Mouse (Mus musculus) intestine, embryonic 16.5 days (tissue): ENCODE results near the gene Ppid. TPM values are rescaled to one million over a fixed set of nuclear protein-coding genes. Genes with fewer than 3 reads are reported as not detected.

Source experiments
- ATAC-seq: fragments of 200-750 bp; cut with Nextera tagmentation; 2 replicates; pipeline ENCODE4 v1.8.0; 2017; ENCODE audit warnings: moderate TSS enrichment, moderate library complexity
- H3K27ac ChIP-seq: fragments of 300-500 bp; sonication (generic); 2 replicates; pipeline ENCODE4 v1.5.1; 2014; ENCODE audit warnings: mild to moderate bottlenecking, low read length
- H3K27me3 ChIP-seq: fragments of 300-500 bp; sonication (generic); replicated peaks from 2 replicates; pipeline ENCODE4 v1.6.1; 2014; ENCODE audit warnings: low read length, control low read depth, mixed read lengths; ENCODE audit not compliant: control insufficient read depth, insufficient read depth
- H3K36me3 ChIP-seq: fragments of 300-500 bp; sonication (generic); 2 replicates; pipeline ENCODE4 v1.6.1; 2014; ENCODE audit warnings: low read length, control low read depth; ENCODE audit not compliant: control insufficient read depth, insufficient read depth
- H3K4me1 ChIP-seq: fragments of 300-500 bp; sonication (generic); 2 replicates; pipeline ENCODE4 v1.6.1; 2014; ENCODE audit warnings: low read length, control low read depth, mixed read lengths; ENCODE audit not compliant: control insufficient read depth, insufficient read depth
- H3K4me2 ChIP-seq: fragments of 300-500 bp; sonication (generic); 2 replicates; pipeline ENCODE4 v1.6.1; 2014; ENCODE audit warnings: low read depth, low read length, control low read depth
- H3K4me3 ChIP-seq: fragments of 300-500 bp; sonication (generic); 2 replicates; pipeline ENCODE4 v1.5.1; 2014; ENCODE audit warnings: mild to moderate bottlenecking, low read length
- H3K9ac ChIP-seq: fragments of 300-500 bp; sonication (generic); 2 replicates; pipeline ENCODE4 v1.6.1; 2014; ENCODE audit warnings: low read depth, low read length
- H3K9me3 ChIP-seq: fragments of 300-500 bp; sonication (generic); 2 replicates; pipeline ENCODE4 v1.6.1; 2016; ENCODE audit warnings: low read length, control low read depth; ENCODE audit not compliant: control insufficient read depth
- WGBS: fragments of 180-500 bp; shearing (Covaris S2); extraction: QIAGEN DNeasy Blood & Tissue Kit; methylation state at CpG from one replicate; pipeline ENCODE4 v1.1.7; 2014; 5-methylcytosine and 5-hydroxymethylcytosine counted together
- polyA plus RNA-seq: library from polyadenylated mRNA; unstranded; fragments of >200 nt; fragmentation: Nextera tagmentation; extraction: Ambion mirVana; gene quantifications from 2 replicates; pipeline ENCODE4 v1.2.1, GENCODE M21; 2015

Gene Ppid
- polyA plus RNA-seq, 1 experiment from 2014 or later: 142 TPM

DNA sequence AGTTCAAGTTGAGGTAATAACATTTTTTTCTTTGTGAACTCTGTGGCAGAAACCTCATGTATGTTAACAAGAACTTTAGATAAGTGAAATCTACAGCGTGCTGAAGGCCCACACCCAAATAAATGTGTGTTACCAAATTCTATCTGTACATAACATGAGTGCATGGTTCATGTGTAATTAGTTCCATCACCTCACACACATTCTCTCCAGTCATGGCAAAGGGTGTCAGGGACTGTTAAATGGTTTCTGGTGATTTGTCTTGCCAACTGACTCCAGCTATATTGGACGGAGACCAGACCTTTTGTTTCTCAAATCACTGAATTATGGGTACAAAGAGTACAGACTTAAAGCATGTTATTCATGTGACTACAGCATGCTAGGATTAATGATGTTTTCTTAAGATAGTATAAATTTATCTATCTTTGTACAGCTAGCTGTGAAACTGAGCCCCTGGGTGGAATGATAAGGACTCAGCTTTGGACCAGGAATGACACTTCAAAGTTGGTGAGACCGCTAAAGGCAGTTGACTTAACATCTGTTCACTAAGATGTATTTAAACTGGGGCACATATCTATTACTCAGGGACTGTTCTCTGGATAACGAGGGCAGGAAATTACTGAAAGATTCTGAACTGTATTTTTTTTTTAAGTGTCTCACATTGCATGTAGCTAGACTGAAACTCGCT, 11.1 kb upstream of the Ppid start:
- H3K4me2 ChIP-seq: no peak overlapping the region
- no peak overlapping the region for H3K27ac ChIP-seq
- H3K9ac ChIP-seq: no peak overlapping the region
- peak; percentile 49 for ATAC-seq
- H3K4me1 ChIP-seq: no peaks in the 10 kb centered on the region
- H3K36me3 ChIP-seq: no peaks in the 10 kb centered on the region
- H3K4me3 ChIP-seq: no peak overlapping the region
- WGBS: 57% methylated on average over 5 of the region's 5 CpGs
- H3K9me3 ChIP-seq: no peaks in the 10 kb centered on the region
- no peaks in the 10 kb centered on the region for H3K27me3 ChIP-seq

DNA sequence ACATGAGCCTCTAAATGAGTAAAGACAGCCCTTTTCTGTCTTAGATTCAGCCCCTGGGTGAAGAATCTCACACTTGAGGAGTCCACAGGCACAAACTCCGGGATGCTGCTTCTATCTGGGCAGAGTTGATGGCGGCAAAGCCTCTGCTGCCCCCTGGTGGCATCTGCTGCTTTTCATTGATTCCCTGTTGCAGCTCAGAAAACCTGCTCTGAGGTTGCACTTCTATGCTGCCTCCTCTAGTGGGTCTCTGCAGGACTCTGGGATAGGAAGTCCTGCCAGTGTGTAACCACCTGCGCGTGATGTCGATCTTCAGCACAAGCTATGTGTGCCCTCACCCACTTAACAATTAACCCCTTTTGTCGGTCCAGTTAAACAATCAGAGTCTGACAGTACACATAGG, 4.3 kb upstream of the Ppid start:
- H3K4me2 ChIP-seq: 0 out of 2 replicates have a peak overlapping the region, but pooled peaks have one; percentile 24
- no peak overlapping the region for H3K4me3 ChIP-seq
- H3K27me3 ChIP-seq: no peaks in the 10 kb centered on the region
- H3K9me3 ChIP-seq: no peaks in the 10 kb centered on the region
- ATAC-seq: peak; percentile 74
- H3K9ac ChIP-seq: no peak overlapping the region
- no peaks in the 10 kb centered on the region for H3K4me1 ChIP-seq
- no peak overlapping the region for H3K27ac ChIP-seq
- WGBS: 5% methylated on average over 6 of the region's 6 CpGs
- no peaks in the 10 kb centered on the region for H3K36me3 ChIP-seq

DNA sequence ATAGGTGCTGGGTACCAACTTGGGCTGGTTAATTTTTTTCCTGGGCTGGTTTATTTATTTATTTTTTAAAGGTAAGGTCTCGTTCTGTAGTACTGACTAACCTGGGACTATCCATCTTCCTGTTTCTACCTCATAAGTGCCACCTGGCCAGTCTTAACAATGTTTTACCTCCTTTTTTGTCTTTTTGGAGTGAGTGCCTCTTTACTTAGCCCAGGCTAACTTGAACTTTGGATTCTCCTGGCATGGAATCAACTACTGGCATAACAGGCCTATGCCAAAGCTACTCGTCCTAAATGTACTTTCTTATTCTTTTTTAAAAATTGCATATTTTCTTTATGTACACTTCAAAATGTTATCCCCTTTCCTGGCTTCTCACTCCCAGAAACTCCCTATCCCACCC, 1.5 kb upstream of the Ppid start:
- H3K9me3 ChIP-seq: no peaks in the 10 kb centered on the region
- H3K36me3 ChIP-seq: no peaks in the 10 kb centered on the region
- no peak for ATAC-seq
- no peak overlapping the region for H3K4me2 ChIP-seq
- 0 out of 2 replicates have a peak, but pooled peaks cover 3% of the 10 kb centered on the region for H3K4me1 ChIP-seq
- H3K27ac ChIP-seq: no peak overlapping the region
- WGBS: 72% methylated on average over 2 of the region's 2 CpGs
- no peaks in the 10 kb centered on the region for H3K27me3 ChIP-seq
- no peak overlapping the region for H3K9ac ChIP-seq
- no peak overlapping the region for H3K4me3 ChIP-seq

DNA sequence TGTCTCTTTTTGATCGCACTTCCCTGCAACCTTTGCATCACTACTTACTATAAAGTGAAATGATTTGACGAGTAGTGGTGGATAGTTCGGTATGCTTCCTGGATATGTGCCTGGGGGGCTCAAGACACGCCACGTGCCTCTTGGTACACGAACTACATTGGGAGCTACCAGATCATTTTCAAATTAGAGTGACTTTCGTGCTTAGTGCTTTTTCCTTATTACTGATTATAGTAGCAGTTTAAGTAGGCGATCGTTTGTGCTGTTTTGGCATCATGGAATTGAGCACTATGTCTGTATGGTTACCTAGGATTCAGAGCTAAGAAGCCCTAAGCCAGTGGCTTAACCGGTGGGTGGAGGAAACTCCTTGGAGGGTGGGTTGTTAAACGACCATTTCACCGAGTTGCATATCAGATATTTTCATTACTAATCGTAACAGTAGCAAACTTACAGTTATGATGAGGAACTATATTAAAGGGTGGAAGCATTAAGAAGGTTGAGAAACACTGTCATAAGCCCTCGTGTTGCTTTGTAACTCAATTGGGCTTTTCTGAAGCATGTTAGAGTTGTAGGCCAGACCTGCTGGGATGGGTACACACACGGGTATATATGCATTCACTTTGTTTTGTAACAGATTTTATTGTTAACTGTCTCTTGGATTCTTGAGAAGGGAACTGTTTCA, 790 bp downstream of the Ppid start:
- peak overlapping the region; percentile 90 for H3K9ac ChIP-seq
- WGBS: 3% methylated on average over 15 of the region's 15 CpGs
- peak; percentile 20 for ATAC-seq

DNA sequence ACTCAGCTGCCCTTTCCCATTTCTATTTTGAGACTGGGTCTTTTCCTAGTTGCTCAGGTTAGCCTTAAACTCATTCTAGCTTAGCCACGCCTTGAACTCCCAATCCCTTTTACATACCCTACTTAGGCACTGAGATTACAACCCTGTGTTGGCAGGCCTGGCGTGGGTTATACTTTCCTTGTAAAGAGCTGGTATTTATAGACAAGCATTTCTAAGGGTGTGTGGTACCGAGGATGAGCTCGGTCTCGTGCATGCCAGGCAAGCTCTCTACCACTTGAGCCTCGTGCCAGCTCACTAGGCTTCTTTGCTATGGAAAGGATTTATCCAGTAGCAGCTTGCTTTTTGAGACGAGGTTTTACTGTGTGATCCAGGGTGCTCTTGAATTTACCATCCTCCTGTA, 4.3 kb downstream of the Ppid start:
- 92% methylated on average over 7 of the region's 7 CpGs for WGBS
- Histone ChIP-seq H3K36me3 (peaks cover 7% of the 10 kb centered on the region), H3K27ac (no peak overlapping the region), H3K9me3 (no peaks in the 10 kb centered on the region), H3K9ac (no peak overlapping the region), H3K4me2 (no peak overlapping the region), H3K27me3 (no peaks in the 10 kb centered on the region), H3K4me1 (0 out of 2 replicates have a peak, but pooled peaks cover 3% of the 10 kb centered on the region), H3K4me3 (no peak overlapping the region)
- no peak for ATAC-seq

More for the DNA sequence above, 790 bp downstream of the Ppid start:
- Histone ChIP-seq H3K4me1 (0 out of 2 replicates have a peak, but pooled peaks cover 3% of the 10 kb centered on the region), H3K27ac (peak overlapping the region; percentile 83), H3K4me3 (peak overlapping the region; percentile 78), H3K27me3 (no peaks in the 10 kb centered on the region), H3K4me2 (peak overlapping the region; percentile 80), H3K9me3 (no peaks in the 10 kb centered on the region), H3K36me3 (peaks cover 4% of the 10 kb centered on the region; the same call in 1 of the 2 replicates)

DNA sequence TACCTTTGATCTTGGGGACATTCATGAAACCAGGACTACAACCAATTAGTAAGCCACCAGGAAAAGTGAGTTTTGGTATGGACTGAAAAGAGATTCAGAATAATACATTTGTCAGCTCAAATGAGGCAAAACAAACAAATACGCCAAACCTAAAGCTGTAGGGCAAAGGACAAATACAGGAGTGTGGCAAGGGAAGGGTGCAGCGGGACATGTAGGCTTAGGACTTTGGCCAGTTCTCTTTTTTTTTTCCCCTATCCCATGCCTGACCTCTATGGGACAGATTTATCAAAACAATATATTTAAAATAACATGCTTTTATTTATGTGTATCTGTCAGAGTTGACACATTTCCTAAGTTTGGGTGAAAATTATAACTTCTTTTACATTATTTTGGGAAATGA, 18.7 kb downstream of the Ppid start:
- Histone ChIP-seq H3K9me3 (no peaks in the 10 kb centered on the region), H3K9ac (no peak overlapping the region), H3K36me3 (peaks cover 12% of the 10 kb centered on the region), H3K4me3 (no peak overlapping the region), H3K4me1 (no peaks in the 10 kb centered on the region), H3K27ac (no peak overlapping the region), H3K27me3 (no peaks in the 10 kb centered on the region), H3K4me2 (no peak overlapping the region)
- no peak for ATAC-seq
- 83% methylated on average over 2 of the region's 2 CpGs for WGBS

DNA sequence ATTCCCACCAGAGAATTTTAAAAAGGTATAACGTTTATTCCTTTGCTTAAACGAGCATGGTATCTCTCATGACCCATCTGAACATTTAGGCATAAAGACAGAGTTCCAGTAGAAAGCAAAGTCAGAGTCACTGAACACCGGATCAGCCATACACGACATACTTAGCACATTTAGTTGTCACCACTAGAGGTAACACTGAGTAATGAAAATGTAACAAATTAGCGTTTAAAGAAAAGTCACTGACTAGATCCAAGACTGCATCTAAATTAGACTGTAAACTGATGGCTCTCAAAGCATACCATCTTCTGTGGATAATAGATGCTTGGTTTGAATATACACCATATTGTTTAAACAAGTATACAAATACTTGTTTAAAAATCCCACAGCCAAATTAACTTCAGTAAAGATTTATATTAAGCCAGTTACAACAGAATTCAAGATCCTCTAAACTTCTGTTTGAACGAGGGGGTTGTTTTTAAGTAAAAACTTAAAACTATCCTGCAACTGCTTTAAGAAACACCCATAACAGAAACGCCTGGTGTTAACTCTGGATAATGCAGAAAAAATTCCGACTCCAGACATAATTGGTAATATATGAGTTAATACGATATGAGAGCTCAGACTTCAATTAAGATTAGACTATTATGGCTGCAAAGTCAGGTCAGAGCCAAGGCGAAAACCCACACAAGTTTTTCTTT, 36.5 kb downstream of the Ppid start:
- peak overlapping the region; percentile 92 for H3K27ac ChIP-seq
- H3K4me2 ChIP-seq: peak overlapping the region; percentile 81
- 23% methylated on average over 10 of the region's 10 CpGs for WGBS
- H3K4me3 ChIP-seq: peak overlapping the region; percentile 82
- ATAC-seq: no peak
- peak overlapping the region; percentile 83 for H3K9ac ChIP-seq
- no peaks in the 10 kb centered on the region for H3K4me1 ChIP-seq
- peaks cover 8% of the 10 kb centered on the region; the same call in 1 of the 2 replicates for H3K36me3 ChIP-seq
- H3K9me3 ChIP-seq: no peaks in the 10 kb centered on the region
- no peaks in the 10 kb centered on the region for H3K27me3 ChIP-seq

DNA sequence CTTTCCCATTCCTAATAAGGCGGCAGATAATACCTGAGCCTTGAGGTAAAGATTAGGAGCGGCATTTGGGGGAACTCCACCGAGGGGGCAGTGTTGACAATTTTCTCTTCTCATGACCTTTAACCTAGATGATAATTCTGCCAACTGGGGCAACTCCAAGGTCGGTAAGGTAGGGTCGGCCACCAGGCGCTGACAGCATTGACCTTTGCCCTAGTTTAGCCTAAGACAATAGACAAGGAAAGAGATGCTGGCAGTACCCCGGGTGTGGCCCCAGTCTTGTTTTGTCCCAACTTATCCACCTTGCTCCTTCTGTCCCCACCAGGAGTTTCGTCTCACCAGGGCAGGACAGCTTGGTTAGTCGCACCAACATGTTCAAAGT, 37.0 kb downstream of the Ppid start:
- Histone ChIP-seq H3K4me2 (peak overlapping the region; percentile 81), H3K4me3 (peak overlapping the region; percentile 82), H3K27me3 (no peaks in the 10 kb centered on the region), H3K9me3 (no peaks in the 10 kb centered on the region), H3K27ac (peak overlapping the region; percentile 92), H3K9ac (peak overlapping the region; percentile 83), H3K4me1 (no peaks in the 10 kb centered on the region), H3K36me3 (peaks cover 9% of the 10 kb centered on the region; the same call in 1 of the 2 replicates)
- 0% methylated on average over 9 of the region's 9 CpGs for WGBS
- peak; percentile 50 for ATAC-seq
